Mouse (Mus musculus) hindbrain, embryonic 15.5 days (tissue): ENCODE data around the gene Rassf3. TPM values are rescaled to one million over a fixed set of nuclear protein-coding genes. Genes with fewer than 3 reads are reported as not detected.

Experiments used
- ATAC-seq: fragments of 200-750 bp; cut with Nextera tagmentation; 2 replicates; pipeline ENCODE4 v1.8.0; 2017; ENCODE audit warnings: low read depth, moderate number of reproducible peaks, moderate TSS enrichment; ENCODE audit not compliant: low FRiP score
- H3K27ac ChIP-seq: fragments of 300-500 bp; sonication (generic); replicated peaks from 2 replicates; pipeline ENCODE4 v1.5.1; 2015; ENCODE audit warnings: mild to moderate bottlenecking, inconsistent platforms
- H3K27me3 ChIP-seq: fragments of 300-500 bp; sonication (generic); 2 replicates; pipeline ENCODE4 v1.6.1; 2015; ENCODE audit warnings: control low read depth, inconsistent platforms
- H3K36me3 ChIP-seq: fragments of 300-500 bp; sonication (generic); 2 replicates; pipeline ENCODE4 v1.6.1; 2015; ENCODE audit warnings: control low read depth, inconsistent platforms
- H3K4me1 ChIP-seq: fragments of 300-500 bp; sonication (generic); replicated peaks from 2 replicates; pipeline ENCODE4 v1.6.1; 2015; ENCODE audit warnings: control low read depth, inconsistent platforms
- H3K4me2 ChIP-seq: fragments of 300-500 bp; sonication (generic); 2 replicates; pipeline ENCODE4 v1.6.1; 2015; ENCODE audit warnings: moderate library complexity, mild to moderate bottlenecking, inconsistent platforms
- H3K4me3 ChIP-seq: fragments of 300-500 bp; sonication (generic); 2 replicates; pipeline ENCODE4 v1.5.1; 2015; ENCODE audit warnings: mild to moderate bottlenecking, inconsistent platforms
- H3K9ac ChIP-seq: fragments of 300-500 bp; sonication (generic); 2 replicates; pipeline ENCODE4 v1.6.1; 2015; ENCODE audit warnings: inconsistent platforms
- H3K9me3 ChIP-seq: fragments of 300-500 bp; sonication (generic); 2 replicates; pipeline ENCODE4 v1.6.1; 2016; ENCODE audit warnings: control low read depth, inconsistent platforms
- WGBS: fragments of 180-500 bp; shearing (Covaris S2); methylation state at CpG from one replicate; pipeline ENCODE4 v1.1.7; 2015; 5-methylcytosine and 5-hydroxymethylcytosine counted together
- polyA plus RNA-seq: library from polyadenylated mRNA; unstranded; fragments of >200 nt; fragmentation: Nextera tagmentation; extraction: Ambion mirVana; gene quantifications from 2 replicates; pipeline ENCODE4 v1.2.1, GENCODE M21; 2015

The Rassf3 gene
- polyA plus RNA-seq, 1 experiment from 2014 or later: 5.1 TPM

GRCm38 (mm10) chr10:121432041-121432634 is 44.0 kb downstream of the Rassf3 start:
- Histone ChIP-seq H3K36me3 (no peaks in the 10 kb centered on the region), H3K9ac (no peak overlapping the region), H3K27ac (peak overlapping the region; percentile 75), H3K4me2 (no peak overlapping the region), H3K4me1 (peaks cover 41% of the 10 kb centered on the region), H3K4me3 (no peak overlapping the region), H3K9me3 (no peaks in the 10 kb centered on the region), H3K27me3 (no peaks in the 10 kb centered on the region)
- 40% methylated on average over 12 of the region's 12 CpGs for WGBS
- ATAC-seq: peak; percentile 60

- no peak overlapping the region for H3K9ac ChIP-seq
- peaks cover 41% of the 10 kb centered on the region for H3K4me1 ChIP-seq
- no peaks in the 10 kb centered on the region for H3K27me3 ChIP-seq
- H3K4me3 ChIP-seq: no peak overlapping the region
- peak overlapping the region; percentile 19; the same call in 1 of the 2 replicates for H3K27ac ChIP-seq
- no peaks in the 10 kb centered on the region for H3K36me3 ChIP-seq
- H3K9me3 ChIP-seq: no peaks in the 10 kb centered on the region
- no peak overlapping the region for H3K4me2 ChIP-seq
- ATAC-seq: no peak
- 76% methylated on average over 15 of the region's 15 CpGs for WGBS
These were observed 45.2 kb downstream of the Rassf3 start for GRCm38 (mm10) chr10:121430764-121431540.

- Histone ChIP-seq H3K36me3 (no peaks in the 10 kb centered on the region), H3K9me3 (no peaks in the 10 kb centered on the region), H3K9ac (no peak overlapping the region), H3K4me3 (no peak overlapping the region), H3K4me2 (peak overlapping the region; percentile 20; the same call in 1 of the 2 replicates), H3K27me3 (no peaks in the 10 kb centered on the region), H3K27ac (peak overlapping the region; percentile 45), H3K4me1 (peaks cover 43% of the 10 kb centered on the region)
- WGBS: 43% methylated on average over 14 of the region's 14 CpGs
- no peak for ATAC-seq
These were observed 46.0 kb downstream of the Rassf3 start for GRCm38 (mm10) chr10:121429981-121430682.

GRCm38 (mm10) chr10:121429581-121429980 is 46.6 kb downstream of the Rassf3 start:
- Histone ChIP-seq H3K4me2 (peak overlapping the region; percentile 20; the same call in 1 of the 2 replicates), H3K4me1 (peaks cover 45% of the 10 kb centered on the region), H3K4me3 (no peak overlapping the region), H3K9me3 (no peaks in the 10 kb centered on the region), H3K36me3 (no peaks in the 10 kb centered on the region), H3K27ac (peak overlapping the region; percentile 45), H3K27me3 (no peaks in the 10 kb centered on the region), H3K9ac (no peak overlapping the region)
- ATAC-seq: no peak
- 58% methylated on average over 8 of the region's 8 CpGs for WGBS

- Histone ChIP-seq H3K27me3 (no peaks in the 10 kb centered on the region), H3K4me2 (no peak overlapping the region), H3K4me3 (no peak overlapping the region), H3K9ac (no peak overlapping the region), H3K27ac (peak overlapping the region; percentile 45; the same call in 1 of the 2 replicates), H3K9me3 (no peaks in the 10 kb centered on the region), H3K36me3 (no peaks in the 10 kb centered on the region), H3K4me1 (peaks cover 49% of the 10 kb centered on the region)
- 41% methylated on average over 2 of the region's 2 CpGs for WGBS
- ATAC-seq: no peak; the same call in 1 of the 2 replicates
These were observed 47.1 kb downstream of the Rassf3 start for GRCm38 (mm10) chr10:121429089-121429488.

- no peak overlapping the region for H3K9ac ChIP-seq
- H3K9me3 ChIP-seq: no peaks in the 10 kb centered on the region
- WGBS: 82% methylated on average over 15 of the region's 15 CpGs
- no peaks in the 10 kb centered on the region for H3K27me3 ChIP-seq
- no peak overlapping the region for H3K27ac ChIP-seq
- H3K36me3 ChIP-seq: no peaks in the 10 kb centered on the region
- ATAC-seq: no peak
- H3K4me2 ChIP-seq: no peak overlapping the region
- H3K4me1 ChIP-seq: peaks cover 55% of the 10 kb centered on the region
- no peak overlapping the region for H3K4me3 ChIP-seq
These were observed 48.0 kb downstream of the Rassf3 start for GRCm38 (mm10) chr10:121428011-121428711.

GRCm38 (mm10) chr10:121427136-121427535 is 49.0 kb downstream of the Rassf3 start:
- Histone ChIP-seq H3K27ac (no peak overlapping the region), H3K36me3 (no peaks in the 10 kb centered on the region), H3K4me2 (no peak overlapping the region), H3K4me1 (peaks cover 48% of the 10 kb centered on the region), H3K9ac (no peak overlapping the region), H3K9me3 (no peaks in the 10 kb centered on the region), H3K4me3 (no peak overlapping the region), H3K27me3 (no peaks in the 10 kb centered on the region)
- 59% methylated on average over 5 of the region's 5 CpGs for WGBS
- no peak for ATAC-seq

- Histone ChIP-seq H3K4me2 (no peak overlapping the region), H3K9ac (no peak overlapping the region), H3K4me3 (no peak overlapping the region), H3K9me3 (no peaks in the 10 kb centered on the region), H3K4me1 (peaks cover 45% of the 10 kb centered on the region), H3K36me3 (no peaks in the 10 kb centered on the region), H3K27ac (no peak overlapping the region), H3K27me3 (no peaks in the 10 kb centered on the region)
- ATAC-seq: no peak
- 31% methylated on average over 5 of the region's 5 CpGs for WGBS
These were observed 49.6 kb downstream of the Rassf3 start for GRCm38 (mm10) chr10:121426458-121427070.

GRCm38 (mm10) chr10:121425506-121426025 is 50.6 kb downstream of the Rassf3 start:
- 84% methylated on average over 14 of the region's 14 CpGs for WGBS
- ATAC-seq: no peak
- H3K4me1 ChIP-seq: peaks cover 45% of the 10 kb centered on the region

GRCm38 (mm10) chr10:121425079-121425478 is 51.1 kb downstream of the Rassf3 start:
- no peak overlapping the region for H3K4me3 ChIP-seq
- no peak overlapping the region for H3K4me2 ChIP-seq
- H3K9me3 ChIP-seq: no peaks in the 10 kb centered on the region
- H3K27ac ChIP-seq: no peak overlapping the region
- H3K36me3 ChIP-seq: no peaks in the 10 kb centered on the region
- WGBS: 89% methylated on average over 5 of the region's 5 CpGs
- peaks cover 44% of the 10 kb centered on the region for H3K4me1 ChIP-seq
- no peaks in the 10 kb centered on the region for H3K27me3 ChIP-seq
- no peak overlapping the region for H3K9ac ChIP-seq
- ATAC-seq: no peak

More at GRCm38 (mm10) chr10:121425506-121426025, 50.6 kb downstream of the Rassf3 start:
- no peak overlapping the region for H3K4me2 ChIP-seq
- no peaks in the 10 kb centered on the region for H3K9me3 ChIP-seq
- H3K4me3 ChIP-seq: no peak overlapping the region
- H3K36me3 ChIP-seq: no peaks in the 10 kb centered on the region
- H3K27me3 ChIP-seq: no peaks in the 10 kb centered on the region
- no peak overlapping the region for H3K9ac ChIP-seq
- no peak overlapping the region for H3K27ac ChIP-seq

- no peak overlapping the region for H3K9ac ChIP-seq
- no peaks in the 10 kb centered on the region for H3K9me3 ChIP-seq
- H3K27me3 ChIP-seq: no peaks in the 10 kb centered on the region
- ATAC-seq: no peak
- H3K4me2 ChIP-seq: no peak overlapping the region
- 55% methylated on average over 3 of the region's 3 CpGs for WGBS
- no peak overlapping the region for H3K4me3 ChIP-seq
- H3K36me3 ChIP-seq: no peaks in the 10 kb centered on the region
- peak overlapping the region; percentile 73 for H3K27ac ChIP-seq
- peaks cover 44% of the 10 kb centered on the region for H3K4me1 ChIP-seq
These were observed 51.7 kb downstream of the Rassf3 start for GRCm38 (mm10) chr10:121424455-121424854.
